In genomic region chr9:121315901-121316595, GRCm38 (mm10) we compare ENCODE assay signal across 10 mouse cellular contexts. TPM values are rescaled to one million over a fixed set of nuclear protein-coding genes. Genes with fewer than 3 reads are reported as not detected.
DNase-seq lines count a peak whose midpoint lies in the region; ATAC-seq and TF ChIP-seq lines count a peak whose summit lies in the region.
"Had no signal": no experiment of that assay in that cellular context is flagged by ENCODE, and none has a peak within 500 bp of the region (broad histone marks: within the 10 kb centered on the region; RNA-seq: fewer than 3 reads in every experiment).

No protein-coding gene starts in this region.

- TF ChIP-seq CTCF in ES-Bruce4 (IDR thresholded peaks at IDR 0.05; ENCODE audit: low read depth, low read length): no peak

- ATAC-seq in heart, embryonic 12.5 days (ENCODE audit: insufficient number of reproducible peaks, low FRiP score): no peak
- ATAC-seq in heart, embryonic 14.5 days (ENCODE audit: insufficient number of reproducible peaks, insufficient read depth, low FRiP score, low read depth): no peak
- no peak for ATAC-seq in liver, embryonic 15.5 days (ENCODE audit: insufficient read depth)

- H3K4me3 ChIP-seq in heart, embryonic 12.5 days: no peak overlapping the region
- no peak overlapping the region for H3K4me3 ChIP-seq in ES-Bruce4 (ENCODE audit: low read depth, low read length)
- H3K4me3 ChIP-seq in heart, embryonic 14.5 days (ENCODE audit: control insufficient read depth in 1 of 2, insufficient read depth in 1 of 2, low read depth in 1 of 2, low read length in 2 of 2): no peak overlapping the region
- no peak overlapping the region for H3K4me3 ChIP-seq in liver, embryonic 15.5 days (replicated peaks)
- H3K4me3 ChIP-seq: embryonic facial prominence, embryonic 15.5 days; limb, embryonic 12.5 days had no signal

- H3K27me3 ChIP-seq in heart, embryonic 12.5 days (replicated peaks): no peaks in the 10 kb centered on the region
- no peaks in the 10 kb centered on the region for H3K27me3 ChIP-seq in ES-Bruce4 (ENCODE audit: control insufficient read depth, insufficient read depth, low read length, poor library complexity, severe bottlenecking)
- no peaks in the 10 kb centered on the region for H3K27me3 ChIP-seq in heart, embryonic 14.5 days (ENCODE audit: control insufficient read depth, insufficient read depth, low read length)
- no peaks in the 10 kb centered on the region for H3K27me3 ChIP-seq in liver, embryonic 15.5 days
- H3K27me3 ChIP-seq: embryonic facial prominence, embryonic 15.5 days; limb, embryonic 12.5 days had no signal

- no peak for TF ChIP-seq POLR2A in ES-Bruce4 (IDR thresholded peaks at IDR 0.05; ENCODE audit: insufficient read depth, low read length)

- H3K4me1 ChIP-seq in heart, embryonic 12.5 days (replicated peaks): peaks cover 79% of the 10 kb centered on the region
- peaks cover 15% of the 10 kb centered on the region for H3K4me1 ChIP-seq in ES-Bruce4 (ENCODE audit: control insufficient read depth, insufficient read depth, low read length)
- H3K4me1 ChIP-seq in heart, embryonic 14.5 days (ENCODE audit: control insufficient read depth in 2 of 2, insufficient read depth in 2 of 2, low read length in 2 of 2): peaks cover 45 to 74% of the 10 kb centered on the region in 2 experiments
- peaks cover 49% of the 10 kb centered on the region for H3K4me1 ChIP-seq in liver, embryonic 15.5 days (replicated peaks)

- TF ChIP-seq EP300 in ES-Bruce4 (IDR thresholded peaks at IDR 0.05; ENCODE audit: insufficient read depth, low read depth, low read length): no peak

- WGBS in heart, embryonic 12.5 days: 65% methylated on average over 4 of the region's 4 CpGs
- WGBS in heart, embryonic 14.5 days: 74% methylated on average over 4 of the region's 4 CpGs
- WGBS in liver, embryonic 15.5 days (ENCODE audit: insufficient replicate concordance): 70% methylated on average over 4 of the region's 4 CpGs

- H3K27ac ChIP-seq in heart, embryonic 12.5 days (ENCODE audit: poor library complexity, severe bottlenecking): peak overlapping the region; percentile 99
- peak overlapping the region; percentile 97 for H3K27ac ChIP-seq in ES-Bruce4 (ENCODE audit: insufficient read depth, low read length)
- peak overlapping the region; percentile 83 to 97 for H3K27ac ChIP-seq in heart, embryonic 14.5 days (replicated peaks in 1 of 2; ENCODE audit: control insufficient read depth in 1 of 2, insufficient read depth in 1 of 2, low read depth in 2 of 2, low read length in 2 of 2)
- H3K27ac ChIP-seq in liver, embryonic 15.5 days (replicated peaks): peak overlapping the region; percentile 71
- H3K27ac ChIP-seq: limb, embryonic 12.5 days had no signal

- no peak for DNase-seq in heart, adult 9 months (ENCODE audit: low spot score in 2 of 2)
- DNase-seq in retina, embryonic 14.5 days (ENCODE audit: low spot score): no peak
- no peak for DNase-seq in cerebellum, adult 11 months
- no peak for DNase-seq in cerebellum, adult 9-10 months

- H3K9me3 ChIP-seq in heart, embryonic 12.5 days (replicated peaks): no peaks in the 10 kb centered on the region
- H3K9me3 ChIP-seq in ES-Bruce4 (replicated peaks; ENCODE audit: control insufficient read depth, insufficient read depth, low read length, poor library complexity, severe bottlenecking): peaks cover 26% of the 10 kb centered on the region
- no peaks in the 10 kb centered on the region for H3K9me3 ChIP-seq in heart, embryonic 14.5 days (ENCODE audit: control insufficient read depth, low read length)
- no peaks in the 10 kb centered on the region for H3K9me3 ChIP-seq in liver, embryonic 15.5 days (replicated peaks)
- H3K9me3 ChIP-seq: embryonic facial prominence, embryonic 15.5 days; limb, embryonic 12.5 days had no signal

- H3K36me3 ChIP-seq in heart, embryonic 12.5 days: peaks cover 5% of the 10 kb centered on the region
- peaks cover 7% of the 10 kb centered on the region for H3K36me3 ChIP-seq in ES-Bruce4 (ENCODE audit: control insufficient read depth, insufficient read depth, low read length, poor library complexity, severe bottlenecking)
- peaks cover 10% of the 10 kb centered on the region; the same call in 1 of the 2 replicates for H3K36me3 ChIP-seq in heart, embryonic 14.5 days (ENCODE audit: control insufficient read depth, insufficient read depth, low read length)
- H3K36me3 ChIP-seq in liver, embryonic 15.5 days (replicated peaks): no peaks in the 10 kb centered on the region

- no peak overlapping the region for H3K4me2 ChIP-seq in heart, embryonic 12.5 days
- 0 out of 2 replicates have a peak overlapping the region, but pooled peaks have one; percentile 6 for H3K4me2 ChIP-seq in heart, embryonic 14.5 days (ENCODE audit: low read length)
- H3K4me2 ChIP-seq in liver, embryonic 15.5 days: no peak overlapping the region
- H3K4me2 ChIP-seq: embryonic facial prominence, embryonic 15.5 days; limb, embryonic 12.5 days had no signal

- 0 out of 2 replicates have a peak overlapping the region, but pooled peaks have one; percentile 31 for H3K9ac ChIP-seq in heart, embryonic 12.5 days
- H3K9ac ChIP-seq in ES-Bruce4 (ENCODE audit: low read depth, poor library complexity, severe bottlenecking): no peak overlapping the region
- H3K9ac ChIP-seq in heart, embryonic 14.5 days (ENCODE audit: low read length): peak overlapping the region; percentile 27; the same call in 1 of the 2 replicates
- no peak overlapping the region; the same call in 1 of the 2 replicates for H3K9ac ChIP-seq in liver, embryonic 15.5 days
- H3K9ac ChIP-seq: embryonic facial prominence, embryonic 15.5 days; limb, embryonic 12.5 days had no signal

RNA-seq across cellular contexts. Expression of gene Trak1, which starts 18.7 kb away (rescaled TPM):
- polyA plus RNA-seq in heart, embryonic 12.5 days (2016; fragmentation: Nextera tagmentation; extraction: Ambion mirVana): 37.3 and 42.0 TPM in 2 replicates
- polyA plus RNA-seq in ES-Bruce4 (2011; ENCODE audit: insufficient read depth, insufficient read length, low read depth, missing spikeins): 40.3 and 44.1 TPM in 2 replicates
- polyA plus RNA-seq in heart, embryonic 14.5 days (2014; fragmentation: Nextera tagmentation; extraction: Ambion mirVana): 41.3 and 42.1 TPM in 2 replicates
- 4.2 and 4.8 TPM in 2 replicates for polyA plus RNA-seq in liver, embryonic 15.5 days (2015; fragmentation: Nextera tagmentation; extraction: Ambion mirVana)

RNA-seq across cellular contexts. Expression of gene Ulk4, which starts 39.1 kb away (rescaled TPM):
- polyA plus RNA-seq in heart, embryonic 12.5 days (2016; fragmentation: Nextera tagmentation; extraction: Ambion mirVana): 97.4 and 111 TPM in 2 replicates
- 3.1 and 3.3 TPM in 2 replicates for polyA plus RNA-seq in ES-Bruce4 (2011; ENCODE audit: insufficient read depth, insufficient read length, low read depth, missing spikeins)
- 87.5 and 95.4 TPM in 2 replicates for polyA plus RNA-seq in heart, embryonic 14.5 days (2014; fragmentation: Nextera tagmentation; extraction: Ambion mirVana)
- polyA plus RNA-seq in liver, embryonic 15.5 days (2015; fragmentation: Nextera tagmentation; extraction: Ambion mirVana): 32.4 and 32.8 TPM in 2 replicates

Comparison
In these comparisons a context has a peak if more than half of its experiments do, and no peak if none do; other contexts are left out.
1. H3K9ac ChIP-seq: peak in heart, embryonic 12.5 days (single experiment) and heart, embryonic 14.5 days (single experiment); none in ES-Bruce4 (single experiment) and liver, embryonic 15.5 days (single experiment).
2. Peak in every context shown above with its lines, with median percentiles within 50 percentile points of each other: H3K27ac ChIP-seq.